Comparison of ENCODE assay signal across 30 mouse cellular contexts in genomic region chr11:52122045-52122444, GRCm38 (mm10). TPM values are rescaled to one million over a fixed set of nuclear protein-coding genes. Genes with fewer than 3 reads are reported as not detected.
"Had no signal": no experiment of that assay in that cellular context is flagged by ENCODE, and none has a peak within 500 bp of the region (broad histone marks: within the 10 kb centered on the region; RNA-seq: fewer than 3 reads in every experiment).

No protein-coding gene starts in this region.

- DNase-seq: gastrocnemius, adult 2 months; gastrocnemius, postnatal 10 days; gastrocnemius, postnatal 25 days; heart, adult 2 months; heart, postnatal 10 days; heart, postnatal 4 days; layer of hippocampus, adult 9-11 months; layer of hippocampus, postnatal 36 days; left cerebral cortex, postnatal 4 days had no signal

- H3K4me3 ChIP-seq: gastrocnemius, adult 2 months; heart, adult 2 months; heart, embryonic 10.5 days; heart, embryonic 12.5 days; hindbrain, embryonic 10.5 days; hindbrain, embryonic 12.5 days; kidney, embryonic 15.5 days; limb, embryonic 13.5 days; limb, embryonic 15.5 days; liver, embryonic 12.5 days had no signal

- H3K4me1 ChIP-seq: heart, embryonic 10.5 days; heart, embryonic 12.5 days; hindbrain, embryonic 10.5 days; hindbrain, embryonic 12.5 days; kidney, embryonic 15.5 days; limb, embryonic 13.5 days; limb, embryonic 15.5 days had no signal

- H3K27me3 ChIP-seq: heart, embryonic 12.5 days; hindbrain, embryonic 12.5 days; kidney, embryonic 15.5 days; limb, embryonic 13.5 days; limb, embryonic 15.5 days; liver, embryonic 12.5 days had no signal

- ATAC-seq: forebrain, embryonic 16.5 days; hindbrain, embryonic 16.5 days; inflammation-experienced regulatory T-cells, adult 6 months; liver, embryonic 12.5 days had no signal

- H3K27ac ChIP-seq: gastrocnemius, adult 2 months; heart, adult 2 months; heart, embryonic 10.5 days; hindbrain, embryonic 10.5 days; hindbrain, embryonic 12.5 days; hindbrain, embryonic 14.5 days; kidney, embryonic 15.5 days; kidney, postnatal 0 days; limb, embryonic 13.5 days; limb, embryonic 15.5 days; liver, embryonic 12.5 days; liver, embryonic 14.5 days had no signal

RNA-seq across cellular contexts. Expression of gene Olfr1373, which starts 23.3 kb away (rescaled TPM):
- polyA plus RNA-seq: forebrain, embryonic 16.5 days; frontal cortex, adult 2 months; heart, adult 2 months; heart, embryonic 10.5 days; heart, embryonic 12.5 days; heart, embryonic 14.5 days; heart, embryonic 16.5 days; hindbrain, embryonic 10.5 days; hindbrain, embryonic 12.5 days; hindbrain, embryonic 14.5 days; hindbrain, embryonic 16.5 days; inflammation-experienced regulatory T-cells, adult 6 months; kidney, embryonic 15.5 days; kidney, postnatal 0 days; large intestine, adult 2 months; limb, embryonic 11.5 days; limb, embryonic 13.5 days; limb, embryonic 15.5 days; liver, adult 2 months; liver, embryonic 12.5 days; liver, embryonic 14.5 days; liver, embryonic 16.5 days had no signal
